Mouse (Mus musculus) 3134 (cell line): ENCODE measurements around the gene Tln2.
A peak's percentile ranks its signal among the peaks of the same experiment; 100 is the strongest.

Experiments used
- DNase-seq: peaks from one replicate; pipeline ENCODE4 v3.0.0-alpha.2; 2011; ENCODE audit warnings: low spot score; ENCODE audit not compliant: insufficient read length; ENCODE audit errors: extremely low read depth

The Tln2 gene

DNA sequence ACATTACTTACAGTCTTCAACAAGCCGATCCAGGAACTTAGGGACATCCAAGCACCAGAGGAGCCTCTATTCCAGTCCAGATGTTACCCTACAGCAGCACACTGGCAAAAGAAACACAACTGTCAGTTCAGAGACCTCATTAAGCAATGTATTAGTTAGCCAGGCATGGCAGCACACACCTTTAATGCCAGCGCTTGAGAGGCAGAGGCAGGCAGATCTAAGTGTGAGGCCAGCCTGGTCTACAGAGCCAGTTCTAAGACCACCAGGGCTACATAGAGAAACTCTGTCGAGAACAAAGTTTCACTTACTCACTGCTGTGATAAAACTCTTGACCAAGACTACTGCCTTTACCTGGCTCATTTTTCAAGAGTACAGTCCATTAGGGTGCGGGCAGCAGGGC, at the start of gene Tln2:
Gene Tln2 (minus strand): TSS at position 101 of the 400 bp plus-strand sequence.
- DNase-seq, result no peak

DNA sequence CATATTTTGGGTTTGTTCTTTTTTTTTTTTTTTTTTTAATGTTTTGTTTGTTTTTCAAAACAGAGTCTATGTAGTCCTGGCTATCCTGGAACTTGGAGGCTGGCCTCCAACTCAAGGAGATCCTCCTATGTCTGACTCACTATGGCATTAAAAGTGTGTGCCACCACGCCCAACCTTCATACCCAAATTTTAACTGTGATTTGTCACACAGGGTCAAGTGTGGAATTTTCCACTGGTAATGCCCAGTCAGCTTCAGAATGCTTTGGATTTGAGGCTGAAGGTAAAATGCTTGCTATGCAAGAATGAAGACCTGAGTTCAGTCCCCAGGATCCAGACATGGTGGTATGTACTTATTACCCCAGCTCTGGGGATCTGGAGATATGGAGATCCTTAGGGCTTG, 49.7 kb upstream of the Tln2 start:
- peak; percentile 64 for DNase-seq

GRCm38 (mm10) chr9:67607786-67608366, 48.4 kb upstream of the Tln2 start:
- no peak for DNase-seq

DNA sequence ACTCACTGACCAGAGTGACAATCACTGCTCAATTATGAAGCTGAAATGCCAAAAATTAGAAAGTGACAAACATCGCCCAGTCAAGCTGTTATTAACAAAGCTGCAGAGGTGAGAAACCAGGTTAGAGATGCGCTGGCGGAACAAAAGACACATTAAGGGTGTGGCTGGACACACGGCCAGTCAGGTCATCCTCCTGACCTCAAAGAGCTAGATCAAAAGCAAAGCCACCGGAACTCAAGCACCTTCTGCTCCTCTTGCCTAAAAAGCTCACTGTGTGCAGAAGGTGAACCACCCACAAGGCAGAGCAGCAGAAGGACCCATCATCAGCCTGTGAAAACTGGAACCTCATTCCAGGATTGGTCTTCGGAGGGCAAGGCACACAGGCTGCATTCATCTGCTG, 47.8 kb upstream of the Tln2 start:
- DNase-seq, result no peak

DNA sequence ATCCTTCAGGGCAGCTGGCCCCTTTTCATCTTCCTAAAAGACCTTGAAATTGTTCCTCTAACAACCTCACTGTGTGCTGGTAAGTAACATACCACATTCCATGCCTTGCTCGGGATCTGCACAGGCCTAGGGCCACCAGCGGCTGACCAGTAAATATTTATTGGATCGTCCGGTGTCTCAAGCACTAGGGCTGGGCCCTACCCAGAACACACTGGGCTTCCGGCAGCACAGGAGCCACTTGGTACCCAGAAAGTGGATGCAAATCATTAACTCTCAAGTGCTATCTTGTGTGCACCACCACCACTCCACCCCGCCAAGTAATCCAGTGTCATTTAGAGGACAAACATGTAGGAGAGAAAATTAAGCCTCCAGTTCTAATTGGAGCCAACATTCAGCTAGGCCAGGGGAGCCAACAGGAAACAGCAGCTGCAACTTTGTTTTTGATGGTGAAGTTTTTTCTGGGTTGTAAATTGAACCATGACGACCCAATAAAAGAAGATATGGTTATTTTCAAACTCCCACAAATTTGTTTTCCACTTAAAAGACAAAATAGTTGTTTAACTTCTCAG, 46.4 kb upstream of the Tln2 start:
- no peak for DNase-seq

- DNase-seq, result no peak
Observed at GRCm38 (mm10) chr9:67604940-67605339, 45.4 kb upstream of the Tln2 start.

GRCm38 (mm10) chr9:67602347-67602746, 42.8 kb upstream of the Tln2 start:
- no peak for DNase-seq

GRCm38 (mm10) chr9:67595221-67595620, 35.7 kb upstream of the Tln2 start:
- no peak for DNase-seq

DNA sequence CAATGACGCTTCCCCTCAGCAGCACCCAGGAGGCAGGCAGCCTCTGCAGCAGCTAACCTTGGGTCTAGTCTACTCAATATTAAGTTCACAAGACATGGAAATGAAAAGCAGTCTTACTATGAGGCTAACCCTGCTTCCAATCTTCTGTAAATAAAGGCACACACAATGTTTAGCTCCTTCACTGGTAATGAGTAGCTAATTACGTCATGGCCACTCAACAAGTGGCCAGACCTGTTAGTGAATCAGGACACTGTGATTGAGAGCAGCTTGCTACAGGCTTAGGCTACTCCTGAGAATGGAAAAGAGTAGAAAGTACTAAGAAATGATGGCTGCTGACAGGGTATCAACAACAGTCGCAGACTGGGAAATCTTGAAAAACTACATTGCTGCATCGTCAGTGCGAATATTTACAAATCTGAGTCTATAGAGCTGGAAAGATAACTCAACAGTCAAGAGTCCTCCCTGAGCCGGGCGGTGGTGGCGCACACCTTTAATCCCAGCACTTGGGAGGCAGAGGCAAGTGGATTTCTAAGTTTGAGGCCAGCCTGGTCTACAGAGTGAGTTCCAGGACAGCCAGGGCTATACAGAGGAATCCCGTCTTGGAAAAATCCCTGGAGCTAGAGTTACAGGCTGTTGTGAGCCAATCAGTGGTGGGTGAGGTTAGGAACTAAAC, 34.1 kb upstream of the Tln2 start:
- DNase-seq, result no peak

DNA sequence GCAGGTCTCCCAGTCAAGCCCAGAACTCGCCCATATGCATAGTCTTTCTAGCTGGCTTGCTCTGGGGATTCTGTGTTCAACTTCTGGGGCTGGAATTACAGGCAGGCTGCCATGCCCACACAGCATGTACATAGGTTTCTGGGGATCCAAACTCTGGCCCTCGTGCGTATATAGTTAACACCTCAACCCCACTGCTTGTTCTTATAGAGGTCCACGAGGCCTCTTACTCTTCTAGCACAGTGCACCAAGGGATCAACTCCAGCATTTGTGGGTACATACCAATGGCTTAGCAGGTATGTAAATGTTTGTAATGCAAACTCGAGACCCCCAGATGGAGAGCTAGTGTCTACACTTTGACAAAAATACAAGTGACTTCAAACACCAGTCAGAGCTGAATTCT, 33.2 kb upstream of the Tln2 start:
- DNase-seq, result no peak

- no peak for DNase-seq
Observed at GRCm38 (mm10) chr9:67587111-67587510, 27.6 kb upstream of the Tln2 start.

- DNase-seq, result no peak
Observed at GRCm38 (mm10) chr9:67586489-67586888, 27.0 kb upstream of the Tln2 start.

DNA sequence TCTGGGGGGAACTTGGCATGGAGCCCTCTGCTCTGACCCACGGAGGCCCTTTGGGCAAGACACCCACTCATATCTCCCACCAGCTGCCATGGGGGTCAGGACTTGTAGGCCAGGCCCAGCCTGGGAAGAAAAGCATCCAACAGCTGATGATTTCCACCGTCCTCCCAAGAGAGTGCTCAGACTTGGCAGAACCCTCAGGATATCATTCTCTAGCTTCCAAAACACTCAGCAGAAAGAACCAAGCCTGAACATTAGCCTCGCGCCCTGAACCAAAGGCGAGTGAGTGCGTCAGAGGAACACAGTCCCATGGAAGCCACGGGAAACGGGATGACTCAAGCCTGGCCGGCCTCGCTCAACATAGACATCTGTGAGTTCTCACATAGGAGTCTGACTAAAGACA, 25.4 kb upstream of the Tln2 start:
- peak; percentile 84 for DNase-seq

GRCm38 (mm10) chr9:67581581-67582280, 22.2 kb upstream of the Tln2 start:
- peak; percentile 55 for DNase-seq

GRCm38 (mm10) chr9:67579541-67579940, 20.0 kb upstream of the Tln2 start:
- DNase-seq, result peak; percentile 59

GRCm38 (mm10) chr9:67574721-67575248, 15.3 kb upstream of the Tln2 start:
- no peak for DNase-seq

DNA sequence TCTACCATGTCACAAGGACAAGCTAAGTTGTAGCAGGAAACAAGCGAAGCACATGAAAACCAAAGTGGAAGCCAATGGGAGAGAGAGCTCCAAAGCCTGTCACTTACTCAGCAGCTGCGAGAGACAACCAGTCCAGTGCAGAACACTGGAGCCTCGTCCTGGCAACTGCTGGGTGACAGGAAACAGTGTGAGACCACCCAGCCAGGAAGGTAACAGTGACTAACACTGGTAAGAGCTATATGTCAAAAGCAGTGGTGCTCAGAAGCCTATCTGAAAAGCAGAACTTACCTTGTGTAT, 14.1 kb upstream of the Tln2 start:
- DNase-seq, result no peak

GRCm38 (mm10) chr9:67572790-67573682, 13.5 kb upstream of the Tln2 start:
- DNase-seq, result no peak

- peak; percentile 82 for DNase-seq
Observed at GRCm38 (mm10) chr9:67565801-67566258, 6.3 kb upstream of the Tln2 start.

GRCm38 (mm10) chr9:67549811-67550501, 9.5 kb downstream of the Tln2 start:
- DNase-seq, result no peak
